Mouse (Mus musculus) fat pad, adult 2 months (tissue): ENCODE results near the gene Ccdc169.

Experiments
- DNase-seq: peaks from one replicate; pipeline ENCODE4 v3.0.0-alpha.2; 2011; ENCODE audit warnings: low read depth, low spot score; ENCODE audit errors: extremely low read depth

Ccdc169 gene

DNA sequence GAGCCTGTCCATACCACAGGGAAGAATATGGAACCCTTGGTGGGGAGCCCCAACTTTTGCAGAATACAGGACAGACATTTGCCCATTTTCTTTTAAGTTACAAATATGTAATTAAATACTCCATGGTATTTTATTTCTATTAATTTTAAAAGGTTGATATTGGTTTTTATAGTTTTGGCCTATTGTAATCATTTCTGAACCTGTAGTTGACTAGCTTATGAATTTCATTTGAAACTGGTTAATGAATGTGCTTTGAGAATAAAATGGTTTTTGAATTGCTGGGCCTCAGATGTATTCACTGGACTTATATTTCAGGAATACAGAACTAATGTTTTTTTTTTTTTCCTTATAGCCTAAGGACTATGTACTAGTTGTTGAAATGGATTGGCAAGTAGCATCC is at the start of gene Ccdc169:
Gene Ccdc169 (plus strand): TSS at position 301 of the 400 bp plus-strand sequence.
- DNase-seq, result no peak

DNA sequence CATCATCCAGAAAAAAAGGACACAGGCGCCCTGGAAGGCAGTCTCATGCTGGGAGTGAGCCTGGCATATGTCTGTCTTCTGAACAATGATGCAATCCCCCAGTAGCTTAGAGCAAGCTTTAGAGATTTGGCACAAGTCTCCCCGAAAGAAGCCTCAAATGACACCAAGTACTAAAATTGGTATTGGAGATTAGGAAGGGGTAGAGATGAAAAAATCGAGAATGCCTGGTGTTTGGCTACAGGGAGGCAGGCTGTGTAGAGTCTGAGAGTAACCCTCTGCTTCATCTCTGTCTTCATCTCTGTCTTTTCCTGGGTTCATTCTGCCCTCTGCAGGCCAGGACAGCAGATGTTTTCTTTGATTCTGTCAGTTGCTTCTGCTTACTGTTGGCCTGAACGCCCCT is 49.8 kb upstream of the Ccdc169 start:
- no peak for DNase-seq

DNA sequence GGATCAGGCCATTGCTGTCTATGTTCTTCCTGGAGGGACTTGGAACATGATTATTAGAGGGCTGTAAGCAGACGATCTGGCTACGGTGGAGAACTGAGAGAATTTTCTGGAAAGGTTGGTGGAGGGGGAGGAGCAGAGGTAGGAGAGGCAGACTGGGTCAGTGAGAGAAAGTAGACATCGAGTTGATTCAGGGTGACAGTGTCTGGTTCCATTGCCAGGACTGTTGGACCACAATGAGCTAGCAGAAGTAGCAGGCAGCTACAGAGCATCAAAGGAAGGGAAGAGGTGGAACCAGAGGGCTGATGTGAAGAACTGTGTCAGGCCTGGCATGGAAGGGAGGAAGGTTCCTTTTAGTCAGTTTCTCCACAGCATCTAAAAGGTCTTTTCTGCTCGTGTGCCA is 48.8 kb upstream of the Ccdc169 start:
- no peak for DNase-seq

DNA sequence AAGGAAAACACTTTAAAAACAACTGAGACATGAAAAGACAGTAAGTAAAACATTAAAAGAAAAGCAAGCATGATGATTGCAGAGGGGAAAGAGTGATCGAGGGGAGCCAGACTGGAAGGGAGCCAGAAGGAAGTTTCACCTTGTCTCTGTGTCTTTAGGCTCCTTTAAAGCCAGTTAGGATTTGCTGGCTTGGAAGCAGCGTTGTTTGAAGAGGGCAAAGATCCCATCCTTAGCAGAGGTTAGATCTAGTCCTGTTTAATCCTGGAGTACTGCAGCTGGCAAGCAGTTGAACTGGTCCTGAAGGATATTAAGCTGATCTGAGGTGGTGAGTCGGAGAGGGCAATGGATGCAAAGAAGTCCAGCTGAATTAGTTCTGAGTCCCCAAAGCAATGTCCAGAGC is 48.3 kb upstream of the Ccdc169 start:
- DNase-seq, result no peak

DNA sequence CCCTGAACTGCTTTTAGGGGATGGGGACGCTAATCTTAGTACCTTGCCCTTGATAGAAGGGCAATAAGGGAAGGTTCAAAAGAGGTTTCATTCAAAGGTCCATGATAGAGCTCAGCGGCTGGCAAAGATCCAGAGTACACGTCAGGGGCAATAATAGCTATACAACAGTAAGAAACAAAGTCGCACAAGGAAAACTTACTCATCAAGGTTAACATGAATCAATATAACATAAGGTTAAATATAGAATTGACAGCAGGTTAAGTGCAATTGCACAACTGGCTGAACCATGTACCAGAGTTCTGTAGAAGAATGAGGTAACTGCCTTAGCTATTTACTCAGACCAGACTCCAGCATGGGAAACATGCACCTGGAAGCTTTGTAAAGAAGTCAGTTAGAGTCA is 47.8 kb upstream of the Ccdc169 start:
- DNase-seq, result no peak

DNA sequence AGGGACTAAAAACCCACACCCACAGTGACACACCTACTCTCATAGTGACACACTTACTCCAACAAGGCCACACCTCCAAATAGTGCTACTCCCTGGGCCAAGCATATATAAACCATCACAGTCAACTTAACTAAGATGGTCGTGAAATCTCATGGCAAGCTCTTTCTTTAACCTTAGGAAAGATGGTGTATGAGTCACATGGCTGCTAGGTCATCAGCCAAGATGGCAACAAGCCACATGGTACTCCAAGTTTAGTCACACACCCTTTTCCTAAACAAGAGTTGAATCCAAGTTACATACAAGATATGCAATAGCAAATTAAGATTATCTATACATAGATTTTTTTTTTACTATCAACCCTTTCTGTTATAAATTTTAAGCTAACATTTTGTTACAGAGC is 44.0 kb upstream of the Ccdc169 start:
- DNase-seq, result no peak

DNA sequence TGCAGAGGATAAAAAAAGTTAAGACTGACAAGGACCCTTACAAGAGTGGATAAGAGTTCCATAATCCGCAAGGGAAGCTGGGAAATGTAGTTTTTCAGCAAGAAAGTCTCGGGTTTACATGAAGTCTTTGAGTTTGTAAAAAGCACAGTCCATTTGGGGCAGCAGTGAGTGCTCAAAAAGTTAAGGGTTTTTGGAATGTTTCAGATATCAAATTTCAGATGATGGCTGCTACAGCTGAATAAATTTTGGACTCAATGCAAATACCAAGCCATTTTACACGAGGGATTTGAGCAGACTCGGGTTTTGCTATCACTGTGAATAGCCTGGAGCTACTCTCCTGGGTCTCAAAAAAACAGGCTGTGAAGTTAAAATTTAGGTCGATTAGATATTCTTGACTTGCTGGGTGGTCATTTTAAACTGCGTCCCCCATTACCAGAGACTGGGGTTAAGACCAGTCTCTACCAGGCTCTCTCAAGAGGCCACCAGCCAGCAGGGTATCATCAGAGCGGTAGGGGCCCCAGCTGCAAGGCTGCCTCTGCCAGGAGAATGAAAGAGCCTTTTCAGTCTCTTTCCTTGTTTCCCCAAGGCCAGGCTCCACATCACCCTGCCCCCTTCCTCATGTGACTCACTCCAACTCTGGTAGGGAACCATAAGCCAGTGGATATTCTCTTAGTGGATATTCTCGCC is 41.0 kb upstream of the Ccdc169 start:
- no peak for DNase-seq

DNA sequence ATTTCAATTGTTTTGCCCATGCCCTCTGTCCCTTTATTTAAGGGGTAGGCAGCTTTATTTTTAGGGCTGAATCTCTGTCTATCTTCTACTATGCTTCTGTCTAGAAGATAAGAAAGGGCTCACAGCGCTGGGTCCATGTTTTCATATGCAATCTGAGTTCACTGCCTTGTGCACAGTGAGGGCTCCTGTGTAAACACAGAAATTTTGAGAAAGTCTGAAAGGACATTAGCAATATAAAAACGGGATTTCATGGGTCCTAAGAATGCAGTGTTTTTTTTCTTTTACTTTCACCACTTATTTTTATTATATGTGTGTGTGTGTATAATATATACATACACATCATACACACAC is 40.5 kb upstream of the Ccdc169 start:
- no peak for DNase-seq

DNA sequence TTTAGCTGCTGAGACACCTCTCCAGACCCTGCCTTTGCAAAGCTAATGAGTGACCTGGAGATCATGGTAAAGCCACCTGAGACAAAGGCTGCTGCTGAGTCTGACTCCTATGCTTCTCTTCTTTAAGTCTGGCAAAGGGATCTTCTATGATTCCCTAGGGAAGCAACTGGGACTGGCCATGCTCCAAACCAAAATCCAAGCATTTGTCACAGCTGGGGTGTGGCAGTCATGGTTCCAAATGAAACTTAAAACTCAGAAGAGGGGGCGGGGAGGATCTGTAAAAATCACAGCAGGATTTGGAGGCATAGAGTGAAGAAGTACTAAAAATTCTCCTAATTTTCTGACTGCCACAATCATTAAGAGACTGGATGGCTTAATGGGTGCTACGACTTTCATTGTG is 40.0 kb upstream of the Ccdc169 start:
- no peak for DNase-seq

DNA sequence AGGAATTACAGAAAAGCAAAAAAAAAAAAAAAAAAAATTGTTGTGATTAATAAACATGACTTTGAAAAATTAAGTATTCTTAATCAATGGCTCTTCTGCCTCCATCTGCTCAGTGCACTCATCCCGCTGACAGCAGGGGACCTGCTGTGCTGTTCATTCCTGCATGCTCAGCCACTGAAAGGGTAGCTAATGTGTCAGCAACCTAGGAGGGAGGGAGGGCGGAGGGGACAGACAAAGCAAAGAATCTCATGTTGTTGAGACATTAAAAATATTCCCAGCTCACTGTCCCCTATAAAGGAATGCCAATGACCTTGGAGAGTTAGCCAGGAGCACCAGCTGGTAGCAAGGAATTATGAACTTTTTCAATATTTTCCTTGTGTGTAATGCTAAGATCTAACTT is 39.1 kb upstream of the Ccdc169 start:
- DNase-seq, result no peak

DNA sequence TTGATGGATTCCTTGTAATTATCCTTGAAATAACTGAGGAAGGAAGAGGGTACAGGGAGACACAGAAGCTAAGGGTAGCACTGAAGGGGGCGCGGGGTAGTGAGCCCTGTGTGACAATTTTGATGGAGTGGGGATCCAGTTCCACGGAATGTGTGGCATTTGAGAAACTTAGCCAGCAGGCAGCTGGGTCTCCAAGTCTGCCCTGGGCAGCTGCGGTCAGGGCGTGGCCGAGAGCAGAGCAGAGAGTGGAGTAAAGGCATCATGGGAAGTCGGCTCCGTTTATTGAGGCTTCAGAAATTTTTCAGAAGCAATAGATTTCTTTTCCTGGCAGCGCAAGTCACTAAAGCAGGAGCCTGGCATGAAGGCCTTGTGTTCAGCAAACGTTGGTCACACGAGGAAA is 38.1 kb upstream of the Ccdc169 start:
- no peak for DNase-seq

DNA sequence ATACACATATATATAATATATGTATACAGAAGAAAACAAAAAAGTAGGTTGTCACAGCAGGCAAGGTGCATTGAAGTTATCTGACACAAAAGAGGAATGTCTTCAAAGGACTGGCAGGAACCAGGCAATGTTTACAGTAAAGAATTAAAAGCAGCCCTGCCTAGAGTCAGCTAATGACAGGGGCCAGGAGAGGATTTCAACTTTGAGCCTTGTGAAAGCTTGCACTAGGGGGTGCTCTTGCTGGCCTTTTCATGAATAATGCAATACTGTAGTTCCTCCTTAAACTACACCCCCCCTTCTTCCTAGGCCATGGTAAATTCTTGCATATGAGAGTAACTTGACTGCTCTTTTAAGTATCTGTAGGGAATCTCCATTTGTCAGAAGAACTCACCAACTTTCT is 36.0 kb upstream of the Ccdc169 start:
- no peak for DNase-seq

DNA sequence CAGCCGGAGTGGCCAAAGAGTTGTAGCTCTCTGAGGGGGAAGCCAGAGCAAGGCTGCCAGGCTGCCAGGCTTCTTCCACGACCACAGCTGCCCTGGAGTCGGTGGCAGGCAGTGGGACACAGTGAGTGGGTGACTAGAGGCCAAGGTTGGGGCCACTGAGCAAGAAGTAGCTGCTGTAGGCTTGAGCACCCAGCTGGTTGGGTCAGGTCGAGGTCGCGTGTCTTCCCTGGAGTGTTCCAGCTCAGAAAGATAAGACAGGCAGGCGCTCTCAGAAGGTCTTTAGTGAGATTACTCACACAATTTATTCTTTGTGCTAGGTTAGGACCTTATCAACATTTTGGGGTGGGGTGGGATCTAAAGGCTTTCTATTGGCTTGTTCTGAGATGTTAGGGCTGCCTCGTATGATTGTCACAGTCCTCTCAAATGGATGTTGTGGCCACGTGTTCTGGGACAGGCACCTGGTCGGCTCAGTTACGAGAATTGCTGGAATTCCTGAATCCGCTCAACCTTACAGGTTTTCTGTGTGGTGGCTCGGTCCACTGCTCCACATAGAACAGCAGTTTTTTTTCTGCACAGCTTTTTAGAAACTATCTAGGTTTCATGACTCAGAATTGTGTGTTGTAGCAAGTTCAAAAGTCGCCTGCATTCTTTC is 31.6 kb upstream of the Ccdc169 start:
- no peak for DNase-seq

DNA sequence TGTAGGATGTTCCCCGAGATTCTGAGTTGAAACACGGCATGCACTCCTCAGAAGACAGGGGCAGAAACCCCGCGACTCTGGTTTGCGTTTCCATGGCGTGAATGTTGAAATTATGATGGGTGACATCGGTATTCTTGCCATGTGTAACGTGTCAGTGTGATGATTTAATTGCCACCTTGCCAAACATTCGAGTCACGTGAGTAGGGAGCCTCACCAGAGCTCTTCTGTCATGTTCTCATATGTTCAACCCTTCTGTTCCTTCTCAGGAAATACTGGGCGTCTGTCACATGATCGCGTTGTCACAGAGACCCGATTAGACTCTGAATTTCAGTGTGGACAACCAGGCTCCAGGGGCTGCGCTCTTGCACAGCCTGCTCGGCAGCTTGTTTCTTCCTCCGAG is 31.1 kb upstream of the Ccdc169 start:
- DNase-seq, result no peak

DNA sequence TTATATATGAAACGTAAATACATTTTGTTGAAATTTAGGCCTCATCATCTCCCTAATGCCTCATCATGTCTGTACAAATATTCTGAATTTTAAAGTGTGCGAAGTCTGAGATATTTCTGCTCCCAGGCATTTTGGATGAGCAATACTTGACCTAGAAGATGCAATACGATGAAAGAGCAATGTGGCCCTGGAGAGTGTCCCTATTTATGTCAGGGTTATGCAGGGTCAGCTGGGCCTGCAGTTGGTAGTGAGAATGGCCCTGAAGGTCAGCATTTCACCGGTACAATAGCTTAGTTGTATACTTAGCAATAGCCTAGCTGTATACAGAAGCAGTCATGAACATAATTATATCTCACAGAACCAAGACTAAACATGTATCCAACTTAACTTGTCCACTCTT is 28.0 kb upstream of the Ccdc169 start:
- no peak for DNase-seq

DNA sequence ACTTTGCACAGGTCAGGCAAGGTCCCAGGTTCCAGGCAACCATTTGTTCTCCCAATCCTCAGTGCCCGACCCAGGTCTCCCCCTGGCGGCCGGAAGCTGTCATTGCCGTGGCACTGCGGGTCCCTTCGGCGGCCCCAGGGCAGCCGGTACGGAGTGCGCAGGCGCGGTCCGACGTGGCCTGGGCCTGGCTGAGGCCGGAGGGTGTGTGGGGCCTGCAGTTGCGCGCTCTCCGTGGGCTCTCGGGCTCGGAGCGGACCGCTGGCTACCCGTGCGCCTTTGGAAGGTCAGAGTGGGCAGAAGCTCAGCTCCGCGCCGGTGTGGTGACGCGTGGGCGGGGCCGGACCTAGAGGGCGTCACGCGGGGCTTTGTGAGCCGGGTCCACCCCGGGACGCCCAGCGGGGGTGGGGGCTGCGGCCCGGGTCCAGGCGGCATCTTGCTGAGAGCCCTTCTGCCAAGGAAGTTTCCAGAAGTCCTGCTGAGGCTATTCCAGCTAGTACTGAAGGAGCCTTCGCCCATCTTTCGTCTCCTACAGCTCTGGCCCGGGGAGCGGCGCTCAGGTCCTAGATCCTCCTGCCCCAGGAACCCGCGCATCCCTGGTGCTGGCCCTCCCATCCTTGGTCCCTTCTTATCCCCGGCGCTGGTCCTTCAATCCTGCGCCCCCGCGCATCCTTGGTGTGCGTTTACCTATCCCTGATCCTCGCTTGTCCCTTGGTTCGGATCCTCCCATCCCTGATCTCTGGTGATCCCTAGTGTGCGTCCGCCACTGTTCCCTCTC is 25.0 kb upstream of the Ccdc169 start, which contains the start of gene Spg20:
Gene Spg20 (plus strand): TSS at position 174 of the 775 bp plus-strand sequence.
- DNase-seq, result no peak

DNA sequence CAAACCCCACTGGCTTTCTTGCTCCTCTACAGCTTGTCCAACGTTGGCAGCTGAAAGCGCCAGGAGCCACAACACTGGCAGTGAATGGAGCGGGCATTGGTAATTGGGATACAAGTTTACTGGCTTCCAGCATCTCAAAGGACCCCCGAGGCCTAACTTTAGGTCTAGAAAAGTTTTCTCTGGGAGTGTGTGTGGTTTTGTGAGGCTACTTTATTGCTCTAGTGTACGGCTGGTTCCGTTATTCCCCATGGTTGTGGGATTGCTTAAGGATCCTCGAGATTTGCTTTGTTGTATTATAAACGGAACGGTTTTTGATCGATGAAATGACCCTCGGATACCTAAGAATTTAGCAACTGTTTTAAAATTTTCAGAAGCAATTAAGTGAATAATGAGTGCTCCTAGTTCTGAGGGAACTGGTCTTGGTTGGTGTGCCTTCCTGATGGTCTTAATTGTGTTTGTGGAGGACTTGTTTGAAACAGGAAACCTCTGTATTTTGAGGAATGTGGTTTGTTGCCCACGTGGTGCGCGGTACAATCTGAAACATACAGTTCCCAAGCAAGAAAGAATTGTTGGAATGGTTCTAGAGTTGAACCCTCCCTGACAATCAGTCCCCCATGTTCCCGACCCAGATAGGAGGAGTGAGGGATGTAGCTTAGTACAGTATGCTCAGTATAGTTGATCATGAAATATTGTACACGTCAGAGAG is 24.3 kb upstream of the Ccdc169 start:
- no peak for DNase-seq

DNA sequence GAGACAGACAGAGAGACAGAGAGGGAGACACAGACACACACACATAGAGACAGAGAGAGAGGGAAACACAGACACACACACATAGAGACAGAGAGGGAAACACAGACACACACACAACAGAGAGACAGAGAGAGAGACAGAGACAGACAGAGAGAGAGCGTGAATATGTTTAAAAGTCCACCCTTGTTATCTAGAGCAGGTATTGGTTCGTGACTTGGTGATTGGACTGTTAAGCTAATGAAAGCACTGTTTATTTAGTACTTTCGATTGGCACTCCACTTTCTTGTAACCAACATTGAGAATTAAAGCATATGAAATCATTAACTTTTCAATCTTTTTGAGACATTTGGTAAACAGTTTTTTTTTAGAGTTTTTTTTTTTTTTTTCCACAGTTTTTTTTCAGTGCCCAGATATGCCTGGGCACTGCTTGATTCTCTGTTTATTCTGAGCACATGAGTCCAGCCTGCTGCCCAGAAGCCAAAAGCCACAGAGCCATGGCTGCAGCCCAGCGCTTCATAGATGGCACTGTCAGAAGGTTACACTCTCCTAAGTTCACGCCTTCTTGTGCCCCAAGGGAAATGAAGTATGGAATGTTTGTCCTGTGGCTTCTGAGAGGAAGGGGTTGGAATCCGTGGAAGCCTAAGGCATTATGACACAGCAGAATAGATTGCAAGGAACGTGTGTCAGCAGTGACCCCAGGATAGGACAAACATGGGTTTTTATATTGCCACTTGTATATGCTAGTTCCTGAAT is 22.6 kb upstream of the Ccdc169 start:
- no peak for DNase-seq

DNA sequence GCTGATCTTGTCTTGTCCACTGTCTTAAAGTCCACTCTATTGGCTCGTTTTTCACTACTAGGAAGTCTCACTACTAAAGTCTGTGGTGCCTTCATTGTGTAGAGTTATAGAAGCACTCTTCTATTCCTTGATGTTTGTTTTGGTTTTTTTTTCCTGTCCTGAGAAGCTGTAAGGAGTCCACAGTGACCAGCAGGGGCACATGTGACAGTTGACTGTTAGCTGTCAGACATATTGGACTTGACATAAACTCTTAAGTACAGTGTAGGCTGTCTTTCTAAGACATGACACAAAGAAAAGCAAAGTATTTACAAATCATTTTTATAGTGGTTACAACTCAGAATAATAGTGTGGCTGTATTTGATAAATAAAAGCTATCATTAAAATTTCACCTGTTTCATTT is 22.1 kb upstream of the Ccdc169 start:
- no peak for DNase-seq

DNA sequence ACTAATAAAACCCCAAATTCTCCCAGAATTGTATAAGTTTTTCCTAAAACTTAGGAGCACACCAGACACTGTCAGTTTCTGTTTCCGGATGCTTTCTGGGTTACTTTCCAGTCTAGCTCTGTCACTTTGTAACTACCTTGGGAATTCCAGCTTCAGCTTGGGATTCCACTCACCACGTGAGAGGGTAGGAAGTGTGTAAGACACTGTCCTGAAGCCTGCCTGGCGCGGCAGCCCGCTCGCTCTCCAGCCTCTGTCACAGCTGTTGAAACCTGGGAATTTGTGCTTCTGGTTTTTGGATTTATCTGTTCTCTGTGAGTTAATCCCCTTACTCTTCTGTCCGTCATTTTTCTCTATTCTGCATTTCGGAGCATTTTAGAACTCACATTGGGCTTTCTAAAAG is 21.1 kb upstream of the Ccdc169 start:
- DNase-seq, result no peak
